Mouse (Mus musculus) ES-CJ7 (cell line): ENCODE measurements around the gene Nkx1-1.
A peak's percentile ranks its signal among the peaks of the same experiment; 100 is the strongest.

Experiments
- DNase-seq: peaks from one replicate; pipeline ENCODE4 v3.0.0; 2011; ENCODE audit warnings: low read depth, low spot score

Nkx1-1 gene

GRCm38 (mm10) chr5:33433201-33434138, at the start of gene Nkx1-1:
Nkx1-1 (minus strand) TSS chr5:33433976.
- DNase-seq = peak; percentile 28

GRCm38 (mm10) chr5:33481318-33481685, 47.5 kb upstream of the Nkx1-1 start:
- DNase-seq = no peak

GRCm38 (mm10) chr5:33480582-33481317, 47.0 kb upstream of the Nkx1-1 start:
- DNase-seq = no peak

GRCm38 (mm10) chr5:33465464-33465863, 31.7 kb upstream of the Nkx1-1 start:
- DNase-seq = no peak

GRCm38 (mm10) chr5:33464390-33464789, 30.6 kb upstream of the Nkx1-1 start:
- DNase-seq = no peak

- no peak for DNase-seq
Measured at GRCm38 (mm10) chr5:33459111-33459510, 25.3 kb upstream of the Nkx1-1 start.

- DNase-seq = no peak
Measured at GRCm38 (mm10) chr5:33458132-33458622, 24.4 kb upstream of the Nkx1-1 start.

- no peak for DNase-seq
Measured at GRCm38 (mm10) chr5:33455737-33456136, 22.0 kb upstream of the Nkx1-1 start.

- DNase-seq = no peak
Measured at GRCm38 (mm10) chr5:33443794-33444193, 10.0 kb upstream of the Nkx1-1 start.

GRCm38 (mm10) chr5:33442927-33443710, 9.3 kb upstream of the Nkx1-1 start:
- DNase-seq = peak; percentile 51

GRCm38 (mm10) chr5:33438214-33438613, 4.4 kb upstream of the Nkx1-1 start:
- DNase-seq = peak; percentile 94

- peak; percentile 61 for DNase-seq
Measured at GRCm38 (mm10) chr5:33435941-33436340, 2.2 kb upstream of the Nkx1-1 start.

- no peak for DNase-seq
Measured at GRCm38 (mm10) chr5:33435151-33435550, 1.4 kb upstream of the Nkx1-1 start.

- no peak for DNase-seq
Measured at GRCm38 (mm10) chr5:33434141-33434780, 485 bp upstream of the Nkx1-1 start.

GRCm38 (mm10) chr5:33432057-33432935, 1.5 kb downstream of the Nkx1-1 start:
- peak; percentile 57 for DNase-seq

GRCm38 (mm10) chr5:33431173-33432005, 2.4 kb downstream of the Nkx1-1 start:
- DNase-seq = no peak

- DNase-seq = peak; percentile 33
Measured at GRCm38 (mm10) chr5:33430511-33431172, 3.1 kb downstream of the Nkx1-1 start.

- peak; percentile 24 for DNase-seq
Measured at GRCm38 (mm10) chr5:33430106-33430505, 3.7 kb downstream of the Nkx1-1 start.

- DNase-seq = no peak
Measured at GRCm38 (mm10) chr5:33427461-33427860, 6.3 kb downstream of the Nkx1-1 start.
